In genomic region chr1:91054074-91054471, GRCm38 (mm10) we compare ENCODE assay signal across 8 mouse cellular contexts. TPM values are rescaled to one million over a fixed set of nuclear protein-coding genes. Genes with fewer than 3 reads are reported as not detected.
DNase-seq lines count a peak whose midpoint lies in the region; ATAC-seq and TF ChIP-seq lines count a peak whose summit lies in the region.

No protein-coding gene starts in this region.

- DNase-seq in heart, adult 11 months = no peak
- DNase-seq in right cerebral cortex, postnatal 10 days (ENCODE audit: low spot score in 2 of 2) = no peak
- DNase-seq in adrenal gland, postnatal 4 days (ENCODE audit: low spot score in 2 of 2) = no peak
- DNase-seq in adrenal gland, adult (ENCODE audit: inconsistent age in 2 of 2, low spot score in 1 of 2) = no peak

- peak overlapping the region; percentile 71 for H3K4me3 ChIP-seq in heart, embryonic 16.5 days (ENCODE audit: low read length)
- H3K4me3 ChIP-seq in cortical plate, adult 2 months (ENCODE audit: insufficient read depth, low read length) = peak overlapping the region; percentile 45
- H3K4me3 ChIP-seq in intestine, embryonic 15.5 days (replicated peaks) = peak overlapping the region; percentile 60
- H3K4me3 ChIP-seq in midbrain, embryonic 12.5 days = no peak overlapping the region

- TF ChIP-seq POLR2A in cortical plate, adult 2 months (IDR thresholded peaks at IDR 0.05; ENCODE audit: extremely low read depth, insufficient read depth, low read length) = no peak

- H3K27me3 ChIP-seq in heart, embryonic 16.5 days (ENCODE audit: control insufficient read depth, insufficient read depth, low read length) = no peaks in the 10 kb centered on the region
- no peaks in the 10 kb centered on the region for H3K27me3 ChIP-seq in intestine, embryonic 15.5 days (replicated peaks)
- peaks cover 44% of the 10 kb centered on the region for H3K27me3 ChIP-seq in midbrain, embryonic 12.5 days

- WGBS in heart, embryonic 16.5 days = 21% methylated on average over 10 of the region's 10 CpGs
- WGBS in intestine, embryonic 15.5 days = 33% methylated on average over 10 of the region's 10 CpGs
- 61% methylated on average over 10 of the region's 10 CpGs for WGBS in midbrain, embryonic 12.5 days

- ATAC-seq in heart, embryonic 16.5 days (replicated peaks; ENCODE audit: extremely low read depth, insufficient read depth, low FRiP score) = no peak
- ATAC-seq in intestine, embryonic 15.5 days = no peak
- ATAC-seq in midbrain, embryonic 12.5 days (ENCODE audit: low FRiP score, low read depth) = no peak

- peak overlapping the region; percentile 87 for H3K9ac ChIP-seq in heart, embryonic 16.5 days (ENCODE audit: low read length)
- peak overlapping the region; percentile 62 for H3K9ac ChIP-seq in intestine, embryonic 15.5 days
- no peak overlapping the region for H3K9ac ChIP-seq in midbrain, embryonic 12.5 days (replicated peaks)

- TF ChIP-seq CTCF in cortical plate, adult 2 months (IDR thresholded peaks at IDR 0.05; ENCODE audit: extremely low read depth, insufficient read depth, low read length) = no peak

- peak overlapping the region; percentile 97 for H3K27ac ChIP-seq in heart, embryonic 16.5 days (ENCODE audit: low read length)
- no peak overlapping the region for H3K27ac ChIP-seq in cortical plate, adult 2 months (ENCODE audit: insufficient read depth, low read length)
- peak overlapping the region; percentile 89 for H3K27ac ChIP-seq in intestine, embryonic 15.5 days
- H3K27ac ChIP-seq in midbrain, embryonic 12.5 days (replicated peaks) = no peak overlapping the region

- H3K4me2 ChIP-seq in heart, embryonic 16.5 days (ENCODE audit: low read depth, low read length) = peak overlapping the region; percentile 95
- H3K4me2 ChIP-seq in intestine, embryonic 15.5 days (replicated peaks) = peak overlapping the region; percentile 98
- peak overlapping the region; percentile 98 for H3K4me2 ChIP-seq in midbrain, embryonic 12.5 days (replicated peaks)

- H3K4me1 ChIP-seq in heart, embryonic 16.5 days (ENCODE audit: control insufficient read depth, insufficient read depth, low read length) = peaks cover 50% of the 10 kb centered on the region
- peaks cover 14% of the 10 kb centered on the region for H3K4me1 ChIP-seq in cortical plate, adult 2 months (ENCODE audit: control insufficient read depth, insufficient read depth, low read length)
- peaks cover 54% of the 10 kb centered on the region for H3K4me1 ChIP-seq in intestine, embryonic 15.5 days (replicated peaks)
- peaks cover 22% of the 10 kb centered on the region for H3K4me1 ChIP-seq in midbrain, embryonic 12.5 days

- H3K9me3 ChIP-seq in heart, embryonic 16.5 days (replicated peaks; ENCODE audit: control insufficient read depth, low read length) = no peaks in the 10 kb centered on the region
- H3K9me3 ChIP-seq in intestine, embryonic 15.5 days = no peaks in the 10 kb centered on the region
- H3K9me3 ChIP-seq in midbrain, embryonic 12.5 days = no peaks in the 10 kb centered on the region

- no peaks in the 10 kb centered on the region for H3K36me3 ChIP-seq in heart, embryonic 16.5 days (ENCODE audit: control insufficient read depth, insufficient read depth)
- H3K36me3 ChIP-seq in intestine, embryonic 15.5 days = no peaks in the 10 kb centered on the region
- H3K36me3 ChIP-seq in midbrain, embryonic 12.5 days = no peaks in the 10 kb centered on the region

RNA-seq across cellular contexts. Expression of gene Lrrfip1, which starts 55.5 kb away (rescaled TPM):
- polyA plus RNA-seq in heart, embryonic 16.5 days (2015; fragmentation: Nextera tagmentation; extraction: Ambion mirVana) = 156 TPM in 2 replicates
- polyA plus RNA-seq in cortical plate, adult 2 months (2012; rRNA removed) = 80.0 and 92.5 TPM in 2 replicates
- polyA plus RNA-seq in intestine, embryonic 15.5 days (2015; fragmentation: Nextera tagmentation; extraction: Ambion mirVana) = 58.7 and 63.5 TPM in 2 replicates
- polyA plus RNA-seq in midbrain, embryonic 12.5 days (2016; fragmentation: Nextera tagmentation; extraction: Ambion mirVana) = 18.7 and 19.8 TPM in 2 replicates
- total RNA-seq in adrenal gland, postnatal 4 days (2021) = 10 to 100 TPM; 54.7 to 56.7 TPM

Comparison
In these comparisons a context has a peak if more than half of its experiments do, and no peak if none do; other contexts are left out.
1. H3K27ac ChIP-seq: peak in heart, embryonic 16.5 days (single experiment) and intestine, embryonic 15.5 days (single experiment); none in cortical plate, adult 2 months (single experiment) and midbrain, embryonic 12.5 days (single experiment).
2. Peak in every context shown above with its lines, with median percentiles within 50 percentile points of each other: H3K4me2 ChIP-seq.